Mouse (Mus musculus) embryonic facial prominence, embryonic 12.5 days (tissue): ENCODE results near the gene Prkag2. TPM values are rescaled to one million over a fixed set of nuclear protein-coding genes. Genes with fewer than 3 reads are reported as not detected.

Source experiments
- ATAC-seq: fragments of 200-750 bp; cut with Nextera tagmentation; 2 replicates; pipeline ENCODE4 v1.8.0; 2017; ENCODE audit not compliant: insufficient number of reproducible peaks, insufficient read depth, low FRiP score, low TSS enrichment
- H3K27ac ChIP-seq: fragments of 300-500 bp; sonication (generic); 2 replicates; pipeline ENCODE4 v1.5.1; 2016; ENCODE audit warnings: mild to moderate bottlenecking
- H3K27me3 ChIP-seq: fragments of 300-500 bp; sonication (generic); 2 replicates; pipeline ENCODE4 v1.6.1; 2016; ENCODE audit warnings: mild to moderate bottlenecking, moderate library complexity
- H3K36me3 ChIP-seq: fragments of 300-500 bp; sonication (generic); 2 replicates; pipeline ENCODE4 v1.6.1; 2016; ENCODE audit warnings: mild to moderate bottlenecking
- H3K4me1 ChIP-seq: fragments of 300-500 bp; sonication (generic); 2 replicates; pipeline ENCODE4 v1.6.1; 2016
- H3K4me2 ChIP-seq: fragments of 300-500 bp; sonication (generic); replicated peaks from 2 replicates; pipeline ENCODE4 v1.6.1; 2016; ENCODE audit warnings: mild to moderate bottlenecking, moderate library complexity
- H3K4me3 ChIP-seq: fragments of 300-500 bp; sonication (generic); 2 replicates; pipeline ENCODE4 v1.5.1; 2016; ENCODE audit warnings: mild to moderate bottlenecking
- H3K9ac ChIP-seq: fragments of 300-500 bp; sonication (generic); 2 replicates; pipeline ENCODE4 v1.6.1; 2016; ENCODE audit warnings: mild to moderate bottlenecking, moderate library complexity
- H3K9me3 ChIP-seq: fragments of 300-500 bp; sonication (generic); 2 replicates; pipeline ENCODE4 v1.6.1; 2016; ENCODE audit warnings: mild to moderate bottlenecking, moderate library complexity
- WGBS: fragments of 180-500 bp; shearing (Covaris S2); methylation state at CpG from one replicate; pipeline ENCODE4 v1.1.7; 2016; 5-methylcytosine and 5-hydroxymethylcytosine counted together
- polyA plus RNA-seq: library from polyadenylated mRNA; unstranded; fragments of >200 nt; fragmentation: Nextera tagmentation; extraction: Ambion mirVana; gene quantifications from 2 replicates; pipeline ENCODE4 v1.2.1, GENCODE M21; 2016

Prkag2 gene
- polyA plus RNA-seq, 1 experiment from 2014 or later, result 32.2 TPM

- H3K9me3 ChIP-seq, result no peaks in the 10 kb centered on the region
- 58% methylated on average over 12 of the region's 12 CpGs for WGBS
- H3K27me3 ChIP-seq, result no peaks in the 10 kb centered on the region
- H3K9ac ChIP-seq, result no peak overlapping the region
- H3K4me3 ChIP-seq, result no peak overlapping the region
- no peak overlapping the region for H3K27ac ChIP-seq
- no peak for ATAC-seq
- H3K4me2 ChIP-seq, result no peak overlapping the region
- peaks cover 11% of the 10 kb centered on the region; the same call in 1 of the 2 replicates for H3K4me1 ChIP-seq
- no peaks in the 10 kb centered on the region for H3K36me3 ChIP-seq
Observed at GRCm38 (mm10) chr5:24976236-24976635, 124.2 kb downstream of the Prkag2 start.

GRCm38 (mm10) chr5:24975100-24975499 lies 125.3 kb downstream of the Prkag2 start:
- no peak for ATAC-seq
- H3K36me3 ChIP-seq, result no peaks in the 10 kb centered on the region
- 74% methylated on average over 7 of the region's 7 CpGs for WGBS
- H3K4me2 ChIP-seq, result no peak overlapping the region
- no peaks in the 10 kb centered on the region for H3K9me3 ChIP-seq
- H3K27ac ChIP-seq, result no peak overlapping the region
- peaks cover 11% of the 10 kb centered on the region; the same call in 1 of the 2 replicates for H3K4me1 ChIP-seq
- H3K4me3 ChIP-seq, result no peak overlapping the region
- H3K27me3 ChIP-seq, result no peaks in the 10 kb centered on the region
- H3K9ac ChIP-seq, result no peak overlapping the region

- WGBS, result 65% methylated on average over 9 of the region's 9 CpGs
- no peak overlapping the region for H3K27ac ChIP-seq
Observed at GRCm38 (mm10) chr5:24973672-24974225, 126.7 kb downstream of the Prkag2 start.

GRCm38 (mm10) chr5:24973228-24973627 lies 127.2 kb downstream of the Prkag2 start:
- no peaks in the 10 kb centered on the region for H3K36me3 ChIP-seq
- 0 out of 2 replicates have a peak, but pooled peaks have one; percentile 10 for ATAC-seq
- H3K9ac ChIP-seq, result no peak overlapping the region
- H3K27ac ChIP-seq, result no peak overlapping the region
- no peaks in the 10 kb centered on the region for H3K9me3 ChIP-seq
- WGBS, result 60% methylated on average over 13 of the region's 13 CpGs
- H3K27me3 ChIP-seq, result no peaks in the 10 kb centered on the region
- no peak overlapping the region for H3K4me3 ChIP-seq
- H3K4me1 ChIP-seq, result peaks cover 11% of the 10 kb centered on the region; the same call in 1 of the 2 replicates
- H3K4me2 ChIP-seq, result no peak overlapping the region

More at GRCm38 (mm10) chr5:24973672-24974225, 126.7 kb downstream of the Prkag2 start:
- H3K9me3 ChIP-seq, result no peaks in the 10 kb centered on the region
- no peak overlapping the region for H3K4me2 ChIP-seq
- no peak for ATAC-seq
- H3K9ac ChIP-seq, result no peak overlapping the region
- peaks cover 11% of the 10 kb centered on the region; the same call in 1 of the 2 replicates for H3K4me1 ChIP-seq
- no peaks in the 10 kb centered on the region for H3K27me3 ChIP-seq
- no peaks in the 10 kb centered on the region for H3K36me3 ChIP-seq
- H3K4me3 ChIP-seq, result no peak overlapping the region

- H3K4me3 ChIP-seq, result no peak overlapping the region
- 87% methylated on average over 8 of the region's 8 CpGs for WGBS
- ATAC-seq, result no peak
- no peaks in the 10 kb centered on the region for H3K27me3 ChIP-seq
- H3K36me3 ChIP-seq, result no peaks in the 10 kb centered on the region
- no peak overlapping the region for H3K4me2 ChIP-seq
- H3K9me3 ChIP-seq, result no peaks in the 10 kb centered on the region
- H3K4me1 ChIP-seq, result peaks cover 4% of the 10 kb centered on the region; the same call in 1 of the 2 replicates
- no peak overlapping the region for H3K9ac ChIP-seq
- H3K27ac ChIP-seq, result no peak overlapping the region
Observed at GRCm38 (mm10) chr5:24970552-24971275, 129.7 kb downstream of the Prkag2 start.

- H3K4me1 ChIP-seq, result peaks cover 4% of the 10 kb centered on the region; the same call in 1 of the 2 replicates
- H3K4me3 ChIP-seq, result no peak overlapping the region
- 74% methylated on average over 11 of the region's 11 CpGs for WGBS
- no peak for ATAC-seq
- no peak overlapping the region for H3K4me2 ChIP-seq
- no peak overlapping the region for H3K9ac ChIP-seq
- no peaks in the 10 kb centered on the region for H3K27me3 ChIP-seq
- H3K27ac ChIP-seq, result no peak overlapping the region
- no peaks in the 10 kb centered on the region for H3K9me3 ChIP-seq
- no peaks in the 10 kb centered on the region for H3K36me3 ChIP-seq
Observed at GRCm38 (mm10) chr5:24969241-24969880, 131.1 kb downstream of the Prkag2 start.

- no peaks in the 10 kb centered on the region for H3K27me3 ChIP-seq
- no peak overlapping the region for H3K4me2 ChIP-seq
- no peak overlapping the region for H3K27ac ChIP-seq
- ATAC-seq, result no peak
- H3K36me3 ChIP-seq, result no peaks in the 10 kb centered on the region
- no peak overlapping the region for H3K9ac ChIP-seq
- H3K4me1 ChIP-seq, result peaks cover 4% of the 10 kb centered on the region; the same call in 1 of the 2 replicates
- WGBS, result 38% methylated on average over 8 of the region's 8 CpGs
- H3K9me3 ChIP-seq, result no peaks in the 10 kb centered on the region
- no peak overlapping the region for H3K4me3 ChIP-seq
Observed at GRCm38 (mm10) chr5:24968792-24969191, 131.7 kb downstream of the Prkag2 start.

- Histone ChIP-seq H3K9me3 (no peaks in the 10 kb centered on the region), H3K4me1 (no peaks in the 10 kb centered on the region), H3K36me3 (no peaks in the 10 kb centered on the region), H3K4me2 (no peak overlapping the region), H3K27ac (no peak overlapping the region), H3K9ac (no peak overlapping the region), H3K27me3 (no peaks in the 10 kb centered on the region), H3K4me3 (no peak overlapping the region)
- no peak for ATAC-seq
- 75% methylated on average over 7 of the region's 7 CpGs for WGBS
Observed at GRCm38 (mm10) chr5:24967898-24968535, 132.4 kb downstream of the Prkag2 start.

- Histone ChIP-seq H3K9ac (no peak overlapping the region), H3K4me1 (no peaks in the 10 kb centered on the region), H3K4me2 (no peak overlapping the region), H3K27ac (no peak overlapping the region), H3K4me3 (no peak overlapping the region), H3K9me3 (no peaks in the 10 kb centered on the region), H3K36me3 (no peaks in the 10 kb centered on the region), H3K27me3 (no peaks in the 10 kb centered on the region)
- ATAC-seq, result no peak
- WGBS, result 82% methylated on average over 4 of the region's 4 CpGs
Observed at GRCm38 (mm10) chr5:24963776-24964175, 136.7 kb downstream of the Prkag2 start.

- Histone ChIP-seq H3K4me2 (no peak overlapping the region), H3K4me3 (no peak overlapping the region), H3K27ac (no peak overlapping the region), H3K9ac (no peak overlapping the region), H3K4me1 (no peaks in the 10 kb centered on the region), H3K36me3 (no peaks in the 10 kb centered on the region), H3K9me3 (no peaks in the 10 kb centered on the region), H3K27me3 (no peaks in the 10 kb centered on the region)
- WGBS, result 92% methylated on average over 5 of the region's 5 CpGs
- ATAC-seq, result no peak
Observed at GRCm38 (mm10) chr5:24960791-24961190, 139.7 kb downstream of the Prkag2 start.

- Histone ChIP-seq H3K27me3 (no peaks in the 10 kb centered on the region), H3K4me2 (no peak overlapping the region), H3K9ac (no peak overlapping the region), H3K9me3 (peaks cover 3% of the 10 kb centered on the region; the same call in 1 of the 2 replicates), H3K4me1 (no peaks in the 10 kb centered on the region), H3K36me3 (no peaks in the 10 kb centered on the region), H3K4me3 (no peak overlapping the region), H3K27ac (no peak overlapping the region)
- WGBS, result 72% methylated on average over 3 of the region's 3 CpGs
- no peak for ATAC-seq
Observed at GRCm38 (mm10) chr5:24959758-24960157, 140.7 kb downstream of the Prkag2 start.
